Mouse (Mus musculus) G1E (cell line): ENCODE measurements around the gene Ptprr. TPM values are rescaled to one million over a fixed set of nuclear protein-coding genes. Genes with fewer than 3 reads are reported as not detected.

Source experiments
- ATAC-seq: 2 replicates; pipeline ENCODE4 v1.8.0; 2016; ENCODE audit warnings: mild to moderate bottlenecking; ENCODE audit not compliant: insufficient number of reproducible peaks, poor library complexity, low FRiP score, severe bottlenecking; ENCODE audit errors: extremely low read depth
- DNase-seq: peaks from one replicate; pipeline ENCODE4 v3.0.0; 2012; ENCODE audit warnings: low spot score
- H3K27me3 ChIP-seq: 2 replicates; pipeline ENCODE4 v1.6.1; 2012; ENCODE audit warnings: mild to moderate bottlenecking, low read length, inconsistent platforms; ENCODE audit not compliant: insufficient read depth
- H3K36me3 ChIP-seq: replicated peaks from 2 replicates; pipeline ENCODE3; 2012; ENCODE audit warnings: mild to moderate bottlenecking, inconsistent platforms
- H3K4me1 ChIP-seq: 2 replicates; pipeline ENCODE4 v1.6.1; 2012; ENCODE audit warnings: low read depth, low read length, inconsistent platforms, mixed read lengths; ENCODE audit not compliant: insufficient read depth
- H3K4me3 ChIP-seq: 2 replicates; pipeline ENCODE4 v1.5.1; 2012; ENCODE audit warnings: low read depth, mild to moderate bottlenecking, inconsistent platforms, low read length, moderate library complexity, mixed read lengths
- H3K9me3 ChIP-seq: replicated peaks from 2 replicates; pipeline ENCODE4 v1.6.1; 2012; ENCODE audit warnings: inconsistent platforms
- CTCF ChIP-seq: IDR thresholded peaks from 2 replicates; pipeline ENCODE4 v1.5.1; 2012; ENCODE audit warnings: low read depth, low read length, inconsistent platforms, mixed read lengths
- GATA1 ChIP-seq: IDR thresholded peaks from 2 replicates; pipeline ENCODE4 v1.6.1; 2012; ENCODE audit warnings: borderline replicate concordance, low read length, inconsistent platforms, mixed read lengths
- GATA2 ChIP-seq: IDR thresholded peaks from 2 replicates; pipeline ENCODE4 v1.6.1; 2012; ENCODE audit warnings: low read depth, low read length, inconsistent platforms, borderline replicate concordance
- POLR2AphosphoS5 ChIP-seq: IDR thresholded peaks from 2 replicates; pipeline ENCODE4 v1.6.1; 2012; ENCODE audit warnings: low read depth, low read length, inconsistent platforms; ENCODE audit not compliant: insufficient replicate concordance
- TAL1 ChIP-seq: conservative IDR thresholded peaks from 2 replicates; pipeline ENCODE4 v1.6.1; 2012; ENCODE audit warnings: low read depth, low read length, inconsistent platforms, mixed read lengths
- polyA plus RNA-seq: library from polyadenylated mRNA; stranded (reverse); fragments of >175 nt; gene quantifications from 2 replicates; pipeline ENCODE4 v1.2.3, GENCODE M21; 2012
- total RNA-seq, 2 experiments: library from RNA; stranded (forward) in 1 of 2; stranded (reverse) in 1 of 2; fragments of 200-1000 nt in 1 of 2; fragments of >200 nt in 1 of 2; fragmentation: Nextera tagmentation in 1 of 2; gene quantifications; 2 replicates each; pipeline ENCODE4 v1.2.3; 2014 to 2017

Ptprr gene
- total and polyA plus RNA-seq, 3 experiments, result 0.11 TPM; not detected in 2

GRCm38 (mm10) chr10:116182221-116182620 is 164.2 kb downstream of the Ptprr start:
- DNase-seq (no peak), ATAC-seq (no peak)
- Histone ChIP-seq H3K27me3 (no peaks in the 10 kb centered on the region), H3K4me3 (no peak overlapping the region), H3K4me1 (no peaks in the 10 kb centered on the region), H3K36me3 (no peaks in the 10 kb centered on the region), H3K9me3 (peaks cover 27% of the 10 kb centered on the region)
- TF ChIP-seq CTCF (no peak), GATA2 (no peak), TAL1 (no peak), POLR2AphosphoS5 (no peak), GATA1 (no peak)

DNA sequence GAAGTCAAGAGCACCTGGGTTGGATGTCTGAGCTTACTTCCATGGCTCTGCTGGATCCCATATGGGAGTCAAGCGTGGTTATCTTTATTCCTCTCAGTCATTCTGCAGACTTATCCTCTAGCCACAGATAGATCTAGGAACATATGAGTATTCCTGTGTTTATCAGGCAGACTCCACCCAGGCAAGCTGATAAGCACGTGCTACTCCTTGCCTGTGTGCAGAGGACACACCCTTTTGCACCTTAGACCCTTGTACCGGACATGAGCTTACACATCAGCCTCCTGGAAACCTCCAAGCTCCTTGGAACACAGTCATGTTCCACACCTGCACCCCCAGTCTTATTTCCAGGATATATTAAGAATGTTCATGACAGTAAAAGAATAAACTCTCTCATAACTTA is 165.2 kb downstream of the Ptprr start:
- TF ChIP-seq GATA1, result no peak
- TF ChIP-seq GATA2, result no peak
- TF ChIP-seq TAL1, result no peak
- no peak for TF ChIP-seq CTCF
- no peak for TF ChIP-seq POLR2AphosphoS5
- no peak for DNase-seq
- H3K36me3 ChIP-seq, result no peaks in the 10 kb centered on the region
- H3K4me1 ChIP-seq, result no peaks in the 10 kb centered on the region
- ATAC-seq, result no peak
- H3K27me3 ChIP-seq, result no peaks in the 10 kb centered on the region
- peaks cover 27% of the 10 kb centered on the region for H3K9me3 ChIP-seq
- H3K4me3 ChIP-seq, result no peak overlapping the region

GRCm38 (mm10) chr10:116191724-116192123 is 173.7 kb downstream of the Ptprr start:
- no peaks in the 10 kb centered on the region for H3K36me3 ChIP-seq
- TF ChIP-seq GATA1, result no peak
- no peak for TF ChIP-seq TAL1
- TF ChIP-seq CTCF, result no peak
- no peak for TF ChIP-seq POLR2AphosphoS5
- no peak for TF ChIP-seq GATA2
- no peaks in the 10 kb centered on the region for H3K27me3 ChIP-seq
- DNase-seq (no peak), ATAC-seq (no peak)
- no peak overlapping the region for H3K4me3 ChIP-seq
- H3K9me3 ChIP-seq, result peaks cover 38% of the 10 kb centered on the region
- no peaks in the 10 kb centered on the region for H3K4me1 ChIP-seq

- H3K4me1 ChIP-seq, result no peaks in the 10 kb centered on the region
- no peaks in the 10 kb centered on the region for H3K27me3 ChIP-seq
- ATAC-seq (no peak), DNase-seq (no peak)
- H3K9me3 ChIP-seq, result peaks cover 40% of the 10 kb centered on the region
- H3K36me3 ChIP-seq, result no peaks in the 10 kb centered on the region
- no peak for TF ChIP-seq POLR2AphosphoS5
- H3K4me3 ChIP-seq, result no peak overlapping the region
Measured at GRCm38 (mm10) chr10:116192293-116192692, 174.3 kb downstream of the Ptprr start.

DNA sequence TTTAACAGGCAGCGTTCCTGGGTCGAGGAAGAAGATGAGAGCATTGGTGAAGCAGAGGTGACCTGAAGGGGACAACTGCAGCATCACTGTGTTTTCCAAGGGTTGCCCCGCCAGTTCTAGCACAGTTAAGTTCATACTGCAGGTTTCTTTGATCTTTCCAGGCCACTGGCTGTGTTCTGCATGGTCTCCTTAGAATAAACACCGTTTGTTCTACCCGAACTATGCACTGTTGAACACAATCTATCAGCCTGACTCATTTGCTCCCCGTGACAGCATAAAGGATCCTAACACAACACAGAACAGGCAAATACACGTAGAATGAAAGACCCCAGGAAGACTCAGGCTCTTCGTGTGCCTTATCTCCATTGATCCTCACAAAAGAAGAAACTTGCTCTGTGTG is 176.4 kb downstream of the Ptprr start:
- no peaks in the 10 kb centered on the region for H3K4me1 ChIP-seq
- ATAC-seq (no peak), DNase-seq (no peak)
- TF ChIP-seq POLR2AphosphoS5 (no peak), TAL1 (no peak), GATA2 (no peak), GATA1 (no peak), CTCF (no peak)
- no peak overlapping the region for H3K4me3 ChIP-seq
- no peaks in the 10 kb centered on the region for H3K27me3 ChIP-seq
- H3K9me3 ChIP-seq, result peaks cover 37% of the 10 kb centered on the region
- H3K36me3 ChIP-seq, result no peaks in the 10 kb centered on the region

DNA sequence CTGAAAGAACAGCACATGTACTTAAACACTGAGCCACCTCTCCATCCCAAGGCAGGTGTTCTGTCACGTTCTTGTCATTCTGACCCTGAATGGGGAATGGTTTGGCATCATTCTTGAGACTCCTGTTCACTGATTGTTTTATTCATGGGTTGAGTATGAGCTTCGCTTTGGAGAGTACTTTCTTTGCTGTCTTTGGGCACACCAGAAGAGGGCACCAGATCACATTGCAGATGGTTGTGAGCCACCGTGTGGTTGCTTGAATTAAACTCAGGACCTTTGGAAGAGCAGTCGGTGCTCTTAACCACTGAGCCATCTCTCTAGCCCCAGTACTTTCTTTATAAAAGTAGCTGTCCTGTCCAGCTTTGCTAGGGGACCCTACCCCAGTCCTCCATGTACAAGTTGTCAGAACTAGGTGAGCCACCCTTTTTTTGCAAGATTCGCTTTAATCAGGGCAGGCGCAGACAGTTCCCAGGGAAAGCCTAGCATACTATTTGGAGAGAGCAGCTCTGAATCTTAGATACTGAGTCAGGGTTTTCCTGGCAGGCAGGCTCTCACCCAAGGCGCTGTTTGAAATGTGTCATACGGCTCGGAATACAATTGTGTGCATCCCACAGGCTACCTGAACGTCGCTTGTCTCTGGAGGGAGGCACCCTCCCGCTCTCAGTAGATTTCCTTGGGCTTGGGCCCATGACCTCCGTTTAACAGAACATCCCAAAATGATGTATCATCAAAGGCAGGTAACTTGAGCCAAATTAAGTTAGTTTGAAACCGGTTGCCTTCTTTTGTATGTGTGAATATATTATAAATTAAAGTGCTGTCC is 178.8 kb downstream of the Ptprr start:
- no peaks in the 10 kb centered on the region for H3K4me1 ChIP-seq
- DNase-seq (no peak), ATAC-seq (no peak)
- H3K9me3 ChIP-seq, result peaks cover 47% of the 10 kb centered on the region
- H3K36me3 ChIP-seq, result no peaks in the 10 kb centered on the region
- no peaks in the 10 kb centered on the region for H3K27me3 ChIP-seq
- no peak for TF ChIP-seq GATA1
- TF ChIP-seq TAL1, result no peak
- no peak for TF ChIP-seq CTCF
- TF ChIP-seq GATA2, result no peak
- TF ChIP-seq POLR2AphosphoS5, result no peak
- H3K4me3 ChIP-seq, result no peak overlapping the region

DNA sequence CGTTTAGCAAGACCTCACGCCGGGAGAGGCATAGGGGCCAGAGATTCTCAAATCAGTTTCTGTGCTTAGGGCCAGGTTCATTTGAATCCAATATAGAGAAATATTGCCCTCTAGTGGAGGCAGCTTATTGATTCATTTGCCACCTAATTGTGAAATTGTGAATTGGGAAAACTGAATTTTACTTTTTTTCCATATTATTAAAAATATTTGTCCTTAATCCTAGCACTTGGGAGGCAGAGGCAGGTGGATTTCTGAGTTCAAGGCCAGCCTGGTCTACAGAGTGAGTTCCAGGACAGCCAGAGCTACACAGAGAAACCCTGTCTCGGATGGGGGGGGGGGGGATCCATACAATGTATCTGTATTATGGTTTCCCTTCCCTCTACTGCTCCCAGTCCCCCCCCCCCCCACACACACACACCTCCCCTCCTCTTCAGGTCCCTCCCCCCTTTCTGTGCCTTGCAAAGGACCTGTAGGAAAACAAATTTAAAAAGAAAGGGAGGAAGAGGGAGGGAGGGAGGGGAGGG is 179.5 kb downstream of the Ptprr start:
- Histone ChIP-seq H3K4me3 (no peak overlapping the region), H3K4me1 (no peaks in the 10 kb centered on the region), H3K36me3 (no peaks in the 10 kb centered on the region), H3K9me3 (peaks cover 42% of the 10 kb centered on the region), H3K27me3 (no peaks in the 10 kb centered on the region)
- no peak for DNase-seq
- ATAC-seq, result no peak
- TF ChIP-seq GATA2 (no peak), CTCF (no peak), TAL1 (no peak), GATA1 (no peak)
